Comparison of ENCODE assay signal across 9 mouse cellular contexts in the genomic region with DNA sequence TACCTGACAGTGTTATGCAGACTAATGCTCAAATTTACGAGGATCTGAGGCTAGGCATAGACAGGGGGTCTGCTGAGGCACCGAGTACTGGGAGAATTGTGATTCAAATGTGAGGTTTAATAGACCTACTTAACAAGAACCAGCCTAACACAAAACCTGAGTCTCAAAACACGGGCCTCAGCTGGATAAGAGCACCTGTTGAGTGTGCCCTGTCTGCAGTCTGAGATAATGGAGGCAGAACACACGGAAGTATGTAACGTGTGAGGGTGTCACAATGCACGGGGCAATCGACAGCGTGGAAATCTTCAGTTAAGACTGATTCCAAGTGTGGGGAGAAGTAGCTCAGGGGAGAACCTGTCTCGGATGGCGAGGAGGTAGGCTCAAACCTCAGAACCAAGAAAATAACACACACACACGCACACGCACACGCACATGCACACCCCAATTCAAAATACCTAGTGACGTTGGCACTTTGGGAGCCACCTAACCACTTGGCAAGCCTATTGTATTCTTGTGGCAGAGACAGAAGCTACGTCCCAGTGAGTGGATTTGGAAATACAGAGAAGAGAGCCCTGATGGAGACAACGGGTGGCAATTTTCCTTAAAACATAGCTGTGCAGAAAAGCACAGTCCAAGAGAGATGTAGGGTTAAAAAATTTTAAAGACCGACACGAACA. TPM values are rescaled to one million over a fixed set of nuclear protein-coding genes. Genes with fewer than 3 reads are reported as not detected.
DNase-seq lines count a peak whose midpoint lies in the region; ATAC-seq lines count a peak whose summit lies in the region.
"Had no signal": no experiment of that assay in that cellular context is flagged by ENCODE, and none has a peak within 500 bp of the region (broad histone marks: within the 10 kb centered on the region; RNA-seq: fewer than 3 reads in every experiment).

No protein-coding gene starts in this region.

- peak; percentile 5 for ATAC-seq in CD4-positive, CD25-positive, alpha-beta regulatory T cell, adult 4 months
- ATAC-seq in hindbrain, embryonic 13.5 days (ENCODE audit: low FRiP score): no peak
- ATAC-seq in megakaryocyte progenitor cell, adult 5-6 weeks (replicated peaks; ENCODE audit: poor library complexity): peak; percentile 61
- ATAC-seq in stomach, embryonic 15.5 days (ENCODE audit: insufficient read depth, low FRiP score, low read depth): peak; percentile 50

- peak; percentile 85 for DNase-seq in heart, embryonic 10.5 days (ENCODE audit: low spot score)
- DNase-seq in heart, postnatal 14 days: no peak
- DNase-seq in cerebellum, postnatal 10 days: peak; percentile 4 to 11
- DNase-seq in adrenal gland, postnatal 14 days: no peak

- no peaks in the 10 kb centered on the region for H3K36me3 ChIP-seq in heart, embryonic 10.5 days
- no peaks in the 10 kb centered on the region for H3K36me3 ChIP-seq in hindbrain, embryonic 13.5 days
- H3K36me3 ChIP-seq in stomach, embryonic 15.5 days: no peaks in the 10 kb centered on the region

- intact Hi-C loops in heart, postnatal 14 days (cut with DNase I): no loop called here

- WGBS in heart, embryonic 10.5 days: 62% methylated on average over 18 of the region's 18 CpGs
- WGBS in hindbrain, embryonic 13.5 days: 69% methylated on average over 18 of the region's 18 CpGs
- 52% methylated on average over 18 of the region's 18 CpGs for WGBS in stomach, embryonic 15.5 days

- H3K27me3 ChIP-seq in heart, embryonic 10.5 days (ENCODE audit: insufficient read depth, poor library complexity, severe bottlenecking): no peaks in the 10 kb centered on the region
- no peaks in the 10 kb centered on the region for H3K27me3 ChIP-seq in hindbrain, embryonic 13.5 days
- no peaks in the 10 kb centered on the region for H3K27me3 ChIP-seq in stomach, embryonic 15.5 days (replicated peaks)

- peak overlapping the region; percentile 79 for H3K4me2 ChIP-seq in hindbrain, embryonic 13.5 days
- peak overlapping the region; percentile 83 for H3K4me2 ChIP-seq in stomach, embryonic 15.5 days

- H3K27ac ChIP-seq in heart, embryonic 10.5 days: peak overlapping the region; percentile 97
- H3K27ac ChIP-seq in hindbrain, embryonic 13.5 days: 0 out of 2 replicates have a peak overlapping the region, but pooled peaks have one; percentile 73
- H3K27ac ChIP-seq in stomach, embryonic 15.5 days: peak overlapping the region; percentile 83; the same call in 1 of the 2 replicates

- H3K9ac ChIP-seq in hindbrain, embryonic 13.5 days: peak overlapping the region; percentile 97
- H3K9ac ChIP-seq in stomach, embryonic 15.5 days: peak overlapping the region; percentile 91

- H3K4me1 ChIP-seq in heart, embryonic 10.5 days: peaks cover 14% of the 10 kb centered on the region
- H3K4me1 ChIP-seq in hindbrain, embryonic 13.5 days (replicated peaks): peaks cover 18% of the 10 kb centered on the region
- peaks cover 12% of the 10 kb centered on the region for H3K4me1 ChIP-seq in stomach, embryonic 15.5 days

- H3K4me3 ChIP-seq in heart, embryonic 10.5 days: peak overlapping the region; percentile 95
- peak overlapping the region; percentile 92 for H3K4me3 ChIP-seq in hindbrain, embryonic 13.5 days
- H3K4me3 ChIP-seq in stomach, embryonic 15.5 days (replicated peaks): peak overlapping the region; percentile 97

- no peaks in the 10 kb centered on the region for H3K9me3 ChIP-seq in heart, embryonic 10.5 days
- H3K9me3 ChIP-seq in hindbrain, embryonic 13.5 days: no peaks in the 10 kb centered on the region
- H3K9me3 ChIP-seq in stomach, embryonic 15.5 days: no peaks in the 10 kb centered on the region

RNA-seq across cellular contexts. Expression of gene Ninl, which starts 1.2 kb away (rescaled TPM):
- polyA plus RNA-seq in heart, embryonic 10.5 days (2016; fragmentation: Nextera tagmentation; extraction: Ambion mirVana): 10.3 and 10.9 TPM in 2 replicates
- total RNA-seq in heart, postnatal 14 days (2021): 1 to 10 TPM; 1.2 to 1.6 TPM
- under 1 TPM; 0.23 to 0.37 TPM for polyA plus RNA-seq in CD4-positive, CD25-positive, alpha-beta regulatory T cell, adult 4 months (2017; shearing (Covaris generic))
- polyA plus RNA-seq in hindbrain, embryonic 13.5 days (2015; fragmentation: Nextera tagmentation; extraction: Ambion mirVana): 5.0 and 6.8 TPM in 2 replicates
- 0.46 and 0.84 TPM in 2 replicates for total RNA-seq in megakaryocyte progenitor cell, adult 5-6 weeks (2015)
- total RNA-seq in megakaryocyte progenitor cell, adult 5-6 weeks (2017): 1.2 and 1.5 TPM in 2 replicates
- polyA plus RNA-seq in stomach, embryonic 15.5 days (2015; fragmentation: Nextera tagmentation; extraction: Ambion mirVana): 8.5 and 9.4 TPM in 2 replicates
- 18.9 and 21.8 TPM in 2 replicates for total RNA-seq in adrenal gland, postnatal 14 days (2021)

RNA-seq across cellular contexts. Expression of gene Nanp, which starts 1.2 kb away (rescaled TPM):
- 33.2 and 39.9 TPM in 2 replicates for polyA plus RNA-seq in heart, embryonic 10.5 days (2016; fragmentation: Nextera tagmentation; extraction: Ambion mirVana)
- total RNA-seq in heart, postnatal 14 days (2021): 1 to 10 TPM; 2.8 to 3.8 TPM
- 10 to 100 TPM; 28.1 to 30.3 TPM for polyA plus RNA-seq in CD4-positive, CD25-positive, alpha-beta regulatory T cell, adult 4 months (2017; shearing (Covaris generic))
- 32.8 and 33.2 TPM in 2 replicates for polyA plus RNA-seq in hindbrain, embryonic 13.5 days (2015; fragmentation: Nextera tagmentation; extraction: Ambion mirVana)
- total RNA-seq in megakaryocyte progenitor cell, adult 5-6 weeks (2015): 22.7 and 38.8 TPM in 2 replicates
- 19.3 and 22.5 TPM in 2 replicates for total RNA-seq in megakaryocyte progenitor cell, adult 5-6 weeks (2017)
- 54.3 and 58.1 TPM in 2 replicates for polyA plus RNA-seq in stomach, embryonic 15.5 days (2015; fragmentation: Nextera tagmentation; extraction: Ambion mirVana)
- 10.8 and 13.4 TPM in 2 replicates for total RNA-seq in adrenal gland, postnatal 14 days (2021)

RNA-seq across cellular contexts. Expression of gene Gm14151, which starts 54.1 kb away (rescaled TPM):
- not detected in 2 replicates for polyA plus RNA-seq in heart, embryonic 10.5 days (2016; fragmentation: Nextera tagmentation; extraction: Ambion mirVana)
- total RNA-seq in heart, postnatal 14 days (2021): not detected
- polyA plus RNA-seq in CD4-positive, CD25-positive, alpha-beta regulatory T cell, adult 4 months (2017; shearing (Covaris generic)): not detected
- not detected in 2 replicates for polyA plus RNA-seq in hindbrain, embryonic 13.5 days (2015; fragmentation: Nextera tagmentation; extraction: Ambion mirVana)
- total RNA-seq in megakaryocyte progenitor cell, adult 5-6 weeks (2015): not detected in 2 replicates
- total RNA-seq in megakaryocyte progenitor cell, adult 5-6 weeks (2017): not detected in 2 replicates
- polyA plus RNA-seq in stomach, embryonic 15.5 days (2015; fragmentation: Nextera tagmentation; extraction: Ambion mirVana): not detected in 2 replicates
- total RNA-seq in adrenal gland, postnatal 14 days (2021): not detected in 2 replicates
- total RNA-seq: adrenal gland, postnatal 36 days had no signal

Comparison
In these comparisons a context has a peak if more than half of its experiments do, and no peak if none do; other contexts are left out.
1. DNase-seq: peak in heart, embryonic 10.5 days (single experiment) and cerebellum, postnatal 10 days (2 of 2); none in heart, postnatal 14 days (0 of 2) and adrenal gland, postnatal 14 days (single experiment).
2. Peak in every context shown above with its lines, with median percentiles within 50 percentile points of each other: H3K27ac ChIP-seq and H3K4me3 ChIP-seq.